Mouse (Mus musculus) lung, adult 18-20 months (tissue): Measurements from ENCODE around the gene Wnt7a.

Source experiments
- DNase-seq, 2 experiments: peaks; one replicate each; pipeline ENCODE4 v3.0.0; 2022; ENCODE audit warnings: mixed read lengths in 2 of 2

Gene Wnt7a

DNA sequence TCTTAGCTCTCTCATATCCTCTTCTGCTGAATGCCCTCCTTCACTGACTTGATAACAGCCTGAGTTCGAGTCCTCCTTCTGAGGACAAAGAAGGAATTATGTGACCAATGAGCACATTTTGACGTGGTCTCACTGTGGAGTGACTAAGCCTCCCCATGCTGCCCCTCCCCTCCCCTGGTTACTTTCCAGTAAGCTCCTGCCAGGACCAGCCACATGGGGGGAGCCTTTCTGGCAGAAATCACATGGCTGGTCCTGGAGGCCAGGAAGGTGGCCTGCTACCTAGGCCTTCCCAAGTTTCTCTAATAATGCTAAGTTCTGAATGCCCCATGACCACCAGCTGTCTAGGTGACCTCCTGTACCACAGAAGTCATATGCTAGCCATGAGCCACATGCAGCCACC is 27.3 kb downstream of the Wnt7a start:
- DNase-seq: no peak

DNA sequence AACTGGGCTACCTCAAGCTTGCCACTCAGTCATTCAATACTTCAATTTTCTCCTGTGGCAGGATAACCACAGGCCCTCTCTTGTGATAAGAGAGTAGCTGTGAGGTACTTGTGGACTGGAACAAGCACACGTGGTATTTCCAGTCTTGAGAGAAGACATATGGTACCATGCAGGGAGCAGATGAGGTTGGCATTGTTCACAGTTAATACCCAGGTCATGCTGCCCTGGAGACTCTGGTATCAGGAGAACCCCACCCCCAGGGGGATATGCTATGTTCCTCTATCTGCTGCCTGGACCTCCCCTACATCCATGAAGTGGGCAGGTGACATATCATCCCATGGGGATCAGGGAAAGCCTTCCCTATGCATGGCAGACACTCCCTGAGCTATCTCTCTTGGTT is 27.9 kb downstream of the Wnt7a start:
- no peak for DNase-seq

DNA sequence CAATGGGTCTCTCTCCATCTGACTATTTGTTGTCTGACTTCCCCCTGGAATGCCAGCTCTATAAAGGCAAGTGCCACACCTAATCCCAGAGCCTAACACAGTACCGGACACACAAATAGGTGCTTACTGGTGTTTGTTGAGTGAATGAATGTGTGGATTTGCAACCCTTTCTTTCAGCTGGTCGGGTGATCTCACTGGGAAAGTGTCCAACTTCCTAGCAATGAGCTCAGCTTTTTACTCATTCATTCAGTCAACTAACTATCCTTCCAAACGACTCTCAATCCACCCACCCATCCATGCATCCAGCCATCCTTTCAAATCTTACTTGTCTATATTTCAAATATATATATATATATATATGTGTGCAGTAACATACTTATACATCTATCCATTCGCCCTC is 31.3 kb downstream of the Wnt7a start:
- DNase-seq: no peak

GRCm38 (mm10) chr6:91379266-91379665 is 31.9 kb downstream of the Wnt7a start:
- DNase-seq: no peak

GRCm38 (mm10) chr6:91372977-91373376 is 38.2 kb downstream of the Wnt7a start:
- no peak for DNase-seq

GRCm38 (mm10) chr6:91372586-91372971 is 38.6 kb downstream of the Wnt7a start:
- no peak for DNase-seq

GRCm38 (mm10) chr6:91371912-91372585 is 39.1 kb downstream of the Wnt7a start:
- DNase-seq: peak; percentile 50 to 55

DNA sequence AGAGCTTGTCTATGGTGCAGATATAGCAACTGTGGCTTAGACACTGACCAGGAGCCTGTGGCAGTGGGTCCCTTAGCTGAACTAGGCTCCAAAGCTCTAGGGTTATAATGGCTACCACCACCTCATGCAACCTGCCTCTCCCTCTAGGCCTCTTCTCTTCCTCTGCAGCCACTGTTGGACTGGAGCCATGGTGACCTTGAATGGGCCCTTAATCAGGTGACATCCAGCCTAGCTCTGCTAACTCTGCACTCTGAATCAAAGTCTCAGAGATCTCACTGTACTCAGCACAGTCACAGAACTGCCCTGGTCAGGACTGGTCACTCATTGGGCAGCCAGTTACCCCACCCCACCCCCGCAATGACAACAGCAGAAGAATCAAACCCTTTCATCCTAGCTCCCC is 44.4 kb downstream of the Wnt7a start:
- no peak for DNase-seq

DNA sequence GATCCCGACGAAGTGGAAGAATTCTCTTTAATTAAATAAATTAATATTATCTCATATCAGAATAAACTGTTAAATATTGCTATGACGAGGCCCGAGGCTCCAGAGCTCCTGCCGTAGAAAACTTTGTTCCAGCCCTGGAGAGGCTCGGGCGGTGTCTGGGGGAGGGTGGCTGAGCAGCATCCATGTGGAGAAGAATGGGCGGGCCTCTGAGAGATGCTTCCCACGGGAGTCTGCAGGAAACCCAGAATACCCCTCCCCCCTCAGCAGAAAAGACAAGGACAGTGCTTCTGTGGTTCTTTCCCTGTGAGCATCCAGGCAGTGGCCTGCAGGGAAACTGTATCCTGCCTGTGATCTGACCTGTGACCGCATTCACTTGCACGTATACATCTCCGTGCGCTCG is 45.7 kb downstream of the Wnt7a start:
- DNase-seq: no peak

DNA sequence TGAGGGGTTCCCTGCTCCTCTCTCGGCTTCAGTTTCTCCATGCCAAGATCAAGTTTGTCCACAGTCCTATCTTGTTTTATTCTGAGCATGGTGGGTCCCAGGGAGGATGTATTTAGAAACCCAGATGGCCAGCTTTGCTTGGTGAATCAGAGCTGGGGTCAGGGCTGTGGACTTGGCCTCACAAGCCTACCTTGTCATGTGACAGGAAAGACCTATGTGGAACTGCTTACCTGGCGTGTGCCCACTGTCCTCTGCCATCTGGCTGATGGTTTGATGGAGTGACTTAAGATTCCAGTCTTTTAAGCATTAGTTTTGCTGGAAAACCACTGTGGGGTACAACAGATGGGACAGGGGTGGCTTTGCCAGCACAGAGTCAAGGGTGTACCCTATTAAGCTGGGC is 48.4 kb downstream of the Wnt7a start:
- no peak for DNase-seq

DNA sequence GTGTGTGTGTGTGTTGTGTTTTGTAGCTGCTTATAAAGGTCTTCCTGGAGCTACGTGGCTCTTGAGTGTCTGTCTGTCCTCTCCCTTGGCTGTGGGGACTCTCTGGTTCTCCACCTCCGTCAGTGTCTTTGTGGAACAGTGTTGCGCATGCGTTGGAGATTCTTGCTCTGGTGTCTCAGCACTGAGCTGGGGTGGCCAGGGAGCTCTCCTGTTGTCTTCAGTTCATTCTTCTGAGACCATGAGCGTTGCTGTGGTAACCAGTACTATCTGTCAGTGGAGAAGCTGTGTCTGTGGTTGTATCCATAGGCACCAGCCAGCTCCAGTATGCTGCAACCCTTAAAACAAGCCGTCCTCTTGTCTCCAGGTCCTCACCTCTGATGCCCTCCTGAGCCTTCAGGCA is 50.2 kb downstream of the Wnt7a start:
- DNase-seq: no peak

DNA sequence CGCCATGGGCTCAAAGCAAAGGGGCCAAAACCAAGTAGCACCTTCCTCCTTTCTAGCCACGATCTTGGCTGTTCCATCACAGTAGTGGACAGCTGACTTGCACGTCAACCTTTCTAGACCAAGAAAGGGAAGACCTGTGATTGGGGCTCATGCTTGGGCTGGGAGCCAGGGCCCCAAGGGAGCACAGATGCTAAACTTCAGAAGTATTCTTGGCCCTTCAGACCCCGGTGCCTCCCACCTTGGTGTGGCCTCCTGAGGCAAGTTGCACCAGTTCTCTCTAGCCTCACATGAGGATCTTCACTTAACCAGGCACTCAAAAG is 50.8 kb downstream of the Wnt7a start:
- no peak for DNase-seq

DNA sequence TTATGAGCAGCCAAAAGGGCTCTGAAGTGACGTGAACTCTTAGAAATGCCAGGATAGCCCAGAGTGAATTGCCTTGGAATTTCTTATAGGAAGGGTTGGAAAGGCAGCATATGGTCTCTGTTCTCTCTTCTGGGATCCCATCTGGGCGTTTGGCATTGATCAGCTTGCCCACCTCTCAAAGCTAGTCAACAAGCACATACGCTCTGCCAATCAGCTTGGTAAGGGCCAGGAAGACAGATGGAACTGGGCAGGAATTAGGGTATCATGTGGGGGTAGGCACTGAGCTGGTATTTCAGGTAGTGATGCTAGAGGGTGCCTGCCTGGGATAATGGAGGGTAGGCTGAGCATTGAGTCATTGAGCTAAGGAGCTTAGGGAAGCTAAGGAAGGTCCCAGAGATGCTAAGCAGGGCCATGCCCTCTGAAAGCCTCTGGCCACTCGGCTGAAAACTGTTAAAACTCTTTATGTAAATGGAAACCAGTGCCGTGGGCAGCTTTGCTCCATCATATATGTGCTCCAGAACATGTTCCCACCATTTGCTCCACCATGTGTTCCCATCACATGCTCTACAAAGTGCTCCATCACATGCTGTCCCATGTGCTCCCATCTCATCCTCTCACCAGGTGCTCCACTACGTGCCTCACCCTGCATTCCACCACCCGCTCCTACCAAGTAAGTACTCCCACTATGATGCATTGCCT is 51.3 kb downstream of the Wnt7a start:
- no peak for DNase-seq

GRCm38 (mm10) chr6:91358866-91359656 is 52.1 kb downstream of the Wnt7a start:
- DNase-seq: no peak

DNA sequence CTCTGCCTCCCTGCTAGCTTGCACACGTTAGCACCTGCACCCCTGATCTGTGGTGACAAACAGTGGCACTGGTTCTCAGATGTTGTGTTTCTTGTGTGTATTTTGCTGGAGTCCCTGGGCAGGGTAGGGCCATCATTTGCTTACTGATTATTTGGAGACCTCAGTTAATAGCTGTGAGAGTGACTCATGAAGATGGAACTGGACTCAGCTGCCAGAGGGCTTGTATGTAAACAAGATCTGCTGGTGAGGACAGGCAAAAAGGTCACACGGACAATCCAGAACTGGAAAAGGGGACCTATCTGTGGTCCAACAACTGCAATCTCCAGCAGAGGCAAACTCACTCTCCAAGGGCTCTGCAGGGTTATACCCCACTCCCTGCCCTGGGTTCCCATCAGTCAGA is 52.8 kb downstream of the Wnt7a start:
- DNase-seq: no peak

DNA sequence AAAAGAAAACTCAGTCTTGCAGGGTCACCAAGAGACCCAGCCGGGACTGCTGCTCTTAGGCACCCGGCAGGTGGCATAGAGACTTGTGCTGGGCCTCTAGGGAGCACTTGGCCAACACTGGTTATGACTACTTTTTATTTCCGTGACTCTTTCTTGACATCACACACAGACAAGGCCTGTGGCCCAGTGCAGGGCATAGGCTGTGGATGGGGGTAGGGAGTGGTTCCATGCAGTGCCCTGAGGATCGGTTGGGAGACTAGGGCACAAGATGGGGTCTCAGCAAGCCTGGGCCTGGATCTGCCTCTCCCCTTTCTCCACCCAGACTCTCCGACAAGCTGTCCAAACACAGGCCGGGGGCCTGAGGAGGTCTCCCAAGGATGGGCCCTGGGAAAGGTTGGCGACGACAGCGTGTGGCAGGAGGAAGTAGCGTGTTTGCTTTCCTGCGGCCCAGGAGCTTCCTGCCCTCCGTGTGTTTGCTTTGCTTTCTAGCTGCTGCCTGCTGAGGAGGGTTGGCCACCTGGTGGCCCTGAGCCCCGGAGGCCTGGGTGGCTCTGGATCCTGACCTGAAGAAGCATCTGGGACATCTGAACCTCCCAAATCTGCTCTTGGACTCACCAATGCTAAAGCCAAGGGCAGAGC is 53.8 kb downstream of the Wnt7a start:
- DNase-seq: peak in 1 of 2 experiments; percentile 5

DNA sequence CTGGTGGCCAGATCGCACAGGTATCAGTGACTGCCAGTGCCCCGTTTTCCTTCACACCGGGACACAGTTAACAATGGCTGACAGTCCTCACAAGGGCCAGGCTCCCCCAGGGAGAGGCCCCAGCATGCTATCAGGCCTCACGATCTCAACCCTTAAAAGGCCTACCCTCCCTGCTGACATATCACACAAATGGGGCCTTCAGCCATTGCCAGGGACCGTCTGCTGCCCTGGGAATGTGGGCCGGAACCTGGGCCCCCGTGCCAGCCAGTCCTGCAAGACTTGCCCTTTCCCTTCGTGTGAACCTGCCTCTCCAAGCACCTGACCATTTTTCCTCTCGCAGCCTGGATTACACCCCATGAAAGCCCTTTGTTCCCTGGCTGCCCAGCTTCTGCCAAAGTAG is 61.5 kb downstream of the Wnt7a start:
- DNase-seq: no peak

GRCm38 (mm10) chr6:91347721-91348120 is 63.4 kb downstream of the Wnt7a start:
- no peak for DNase-seq

GRCm38 (mm10) chr6:91346906-91347156 is 64.3 kb downstream of the Wnt7a start:
- no peak for DNase-seq

GRCm38 (mm10) chr6:91346071-91346905 is 64.9 kb downstream of the Wnt7a start:
- DNase-seq: no peak

- no peak for DNase-seq
Observed at GRCm38 (mm10) chr6:91345091-91345490, 66.1 kb downstream of the Wnt7a start.

DNA sequence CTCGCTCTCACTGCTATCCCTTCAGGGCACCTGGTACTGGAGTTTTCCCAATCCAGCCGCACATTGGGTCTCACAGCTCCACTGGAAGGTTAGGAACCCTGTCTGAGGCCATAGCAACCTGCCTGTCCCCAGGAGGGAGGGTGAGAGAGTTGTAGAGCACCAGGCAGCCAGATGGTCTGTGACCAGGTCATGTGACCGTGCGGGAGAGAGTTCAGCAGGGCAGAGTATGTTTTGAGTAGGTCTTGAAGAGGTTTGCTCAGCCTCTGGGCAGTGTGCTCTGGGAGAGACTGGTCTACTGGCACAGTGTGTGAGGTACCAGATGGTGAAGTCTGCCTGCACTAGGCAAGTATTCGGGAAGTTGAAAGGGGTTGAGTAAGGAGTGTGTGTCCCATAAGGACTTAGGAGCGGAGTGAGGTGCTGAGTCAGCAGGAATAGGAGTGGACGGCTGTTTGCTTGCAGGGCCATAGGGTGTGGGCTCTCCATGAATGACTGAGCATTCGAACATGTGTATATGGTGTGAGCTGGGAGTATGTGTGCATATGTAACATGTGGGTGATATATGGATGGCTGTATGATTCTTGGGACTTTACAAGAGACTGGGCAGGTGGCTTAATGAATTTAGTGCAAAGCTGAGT is 71.4 kb downstream of the Wnt7a start:
- peak; percentile 15 to 52 for DNase-seq

DNA sequence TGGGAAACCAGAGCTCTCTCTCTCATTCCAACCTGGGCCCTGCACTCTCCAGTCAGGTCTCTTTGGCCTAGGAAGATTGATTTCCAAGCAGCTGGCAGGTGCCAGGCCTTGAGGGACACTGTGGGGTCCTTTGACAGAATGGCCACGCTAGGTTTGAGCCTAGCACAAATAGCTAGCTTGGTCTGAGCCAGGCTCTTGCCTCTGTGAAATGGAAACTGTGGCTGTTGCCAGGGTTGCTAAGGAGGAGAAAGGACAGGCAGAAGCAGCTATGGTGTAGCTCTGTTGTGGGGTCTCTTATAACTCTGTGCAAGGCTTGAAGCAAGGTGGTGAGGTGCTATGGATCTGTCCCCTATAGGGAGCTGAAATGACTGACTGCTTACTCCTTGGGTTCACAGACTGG is 75.7 kb downstream of the Wnt7a start:
- DNase-seq: no peak
